Mouse (Mus musculus) midbrain, embryonic 12.5 days (tissue): ENCODE results near the gene Cbr4. TPM values are rescaled to one million over a fixed set of nuclear protein-coding genes. Genes with fewer than 3 reads are reported as not detected.

ENCODE experiments used
- ATAC-seq: fragments of 200-750 bp; cut with Nextera tagmentation; 2 replicates; pipeline ENCODE4 v1.8.0; 2017; ENCODE audit warnings: low read depth, moderate TSS enrichment, moderate library complexity; ENCODE audit not compliant: low FRiP score
- H3K27ac ChIP-seq: fragments of 300-500 bp; sonication (generic); replicated peaks from 2 replicates; pipeline ENCODE4 v1.5.1; 2016; ENCODE audit warnings: mild to moderate bottlenecking
- H3K27me3 ChIP-seq: fragments of 300-500 bp; sonication (generic); 2 replicates; pipeline ENCODE4 v1.6.1; 2016; ENCODE audit warnings: mild to moderate bottlenecking
- H3K36me3 ChIP-seq: fragments of 300-500 bp; sonication (generic); 2 replicates; pipeline ENCODE4 v1.6.1; 2016
- H3K4me1 ChIP-seq: fragments of 300-500 bp; sonication (generic); 2 replicates; pipeline ENCODE4 v1.6.1; 2016
- H3K4me2 ChIP-seq: fragments of 300-500 bp; sonication (generic); replicated peaks from 2 replicates; pipeline ENCODE4 v1.6.1; 2016; ENCODE audit warnings: mild to moderate bottlenecking, moderate library complexity
- H3K4me3 ChIP-seq: fragments of 300-500 bp; sonication (generic); 2 replicates; pipeline ENCODE4 v1.5.1; 2016; ENCODE audit warnings: mild to moderate bottlenecking
- H3K9ac ChIP-seq: fragments of 300-500 bp; sonication (generic); replicated peaks from 2 replicates; pipeline ENCODE4 v1.6.1; 2016; ENCODE audit warnings: mild to moderate bottlenecking, moderate library complexity
- H3K9me3 ChIP-seq: fragments of 300-500 bp; sonication (generic); 2 replicates; pipeline ENCODE4 v1.6.1; 2016; ENCODE audit warnings: mild to moderate bottlenecking
- WGBS: fragments of 180-500 bp; shearing (Covaris S2); methylation state at CpG from one replicate; pipeline ENCODE4 v1.1.7; 2016; 5-methylcytosine and 5-hydroxymethylcytosine counted together
- polyA plus RNA-seq: library from polyadenylated mRNA; unstranded; fragments of >200 nt; fragmentation: Nextera tagmentation; extraction: Ambion mirVana; gene quantifications from 2 replicates; pipeline ENCODE4 v1.2.1, GENCODE M21; 2016

Cbr4 gene
- polyA plus RNA-seq, 1 experiment from 2014 or later, result 25.4 TPM

GRCm38 (mm10) chr8:61497110-61497509 lies 9.6 kb downstream of the Cbr4 start:
- no peak for ATAC-seq
- 77% methylated on average over 4 of the region's 4 CpGs for WGBS
- no peak overlapping the region for H3K27ac ChIP-seq
- H3K9ac ChIP-seq, result no peak overlapping the region
- no peaks in the 10 kb centered on the region for H3K4me1 ChIP-seq
- H3K27me3 ChIP-seq, result no peaks in the 10 kb centered on the region
- H3K4me2 ChIP-seq, result no peak overlapping the region
- H3K4me3 ChIP-seq, result no peak overlapping the region
- H3K9me3 ChIP-seq, result no peaks in the 10 kb centered on the region
- H3K36me3 ChIP-seq, result peaks cover 22% of the 10 kb centered on the region

GRCm38 (mm10) chr8:61499035-61499434 lies 11.5 kb downstream of the Cbr4 start:
- peaks cover 22% of the 10 kb centered on the region for H3K36me3 ChIP-seq
- H3K27me3 ChIP-seq, result no peaks in the 10 kb centered on the region
- no peak overlapping the region for H3K9ac ChIP-seq
- ATAC-seq, result peak; percentile 41; the same call in 1 of the 2 replicates
- H3K9me3 ChIP-seq, result no peaks in the 10 kb centered on the region
- WGBS, result 63% methylated on average over 4 of the region's 4 CpGs
- H3K4me3 ChIP-seq, result no peak overlapping the region
- H3K4me1 ChIP-seq, result no peaks in the 10 kb centered on the region
- no peak overlapping the region for H3K4me2 ChIP-seq
- no peak overlapping the region; the same call in 1 of the 2 replicates for H3K27ac ChIP-seq

GRCm38 (mm10) chr8:61500914-61501313 lies 13.4 kb downstream of the Cbr4 start:
- no peaks in the 10 kb centered on the region for H3K27me3 ChIP-seq
- H3K9ac ChIP-seq, result no peak overlapping the region
- no peak overlapping the region for H3K27ac ChIP-seq
- WGBS, result 87% methylated on average over 3 of the region's 3 CpGs
- no peak for ATAC-seq
- no peak overlapping the region for H3K4me3 ChIP-seq
- 0 out of 2 replicates have a peak, but pooled peaks cover 14% of the 10 kb centered on the region for H3K36me3 ChIP-seq
- no peaks in the 10 kb centered on the region for H3K9me3 ChIP-seq
- no peak overlapping the region for H3K4me2 ChIP-seq
- no peaks in the 10 kb centered on the region for H3K4me1 ChIP-seq

- H3K9me3 ChIP-seq, result no peaks in the 10 kb centered on the region
- no peaks in the 10 kb centered on the region for H3K4me1 ChIP-seq
- no peak overlapping the region for H3K4me2 ChIP-seq
- no peaks in the 10 kb centered on the region for H3K27me3 ChIP-seq
- no peak overlapping the region for H3K27ac ChIP-seq
- ATAC-seq, result no peak
- no peak overlapping the region for H3K4me3 ChIP-seq
- H3K9ac ChIP-seq, result no peak overlapping the region
- 0 out of 2 replicates have a peak, but pooled peaks cover 7% of the 10 kb centered on the region for H3K36me3 ChIP-seq
These were observed 14.7 kb downstream of the Cbr4 start for GRCm38 (mm10) chr8:61502277-61502676.

GRCm38 (mm10) chr8:61515110-61515930 lies 27.8 kb downstream of the Cbr4 start:
- 61% methylated on average over 24 of the region's 24 CpGs for WGBS
- Histone ChIP-seq H3K9me3 (no peaks in the 10 kb centered on the region), H3K36me3 (peaks cover 20% of the 10 kb centered on the region), H3K4me1 (peaks cover 27% of the 10 kb centered on the region), H3K27me3 (no peaks in the 10 kb centered on the region), H3K4me3 (0 out of 2 replicates have a peak overlapping the region, but pooled peaks have one; percentile 13), H3K9ac (no peak overlapping the region), H3K4me2 (peak overlapping the region; percentile 27), H3K27ac (peak overlapping the region; percentile 92)
- ATAC-seq, result peak; percentile 70

GRCm38 (mm10) chr8:61515931-61516744 lies 28.6 kb downstream of the Cbr4 start:
- peak overlapping the region; percentile 27 for H3K4me2 ChIP-seq
- 31% methylated on average over 25 of the region's 25 CpGs for WGBS
- ATAC-seq, result peak; percentile 88
- H3K36me3 ChIP-seq, result peaks cover 12% of the 10 kb centered on the region
- H3K4me3 ChIP-seq, result 0 out of 2 replicates have a peak overlapping the region, but pooled peaks have one; percentile 13
- H3K4me1 ChIP-seq, result peaks cover 27% of the 10 kb centered on the region
- H3K9ac ChIP-seq, result no peak overlapping the region
- H3K9me3 ChIP-seq, result no peaks in the 10 kb centered on the region
- H3K27ac ChIP-seq, result peak overlapping the region; percentile 92
- H3K27me3 ChIP-seq, result no peaks in the 10 kb centered on the region

- peaks cover 27% of the 10 kb centered on the region for H3K4me1 ChIP-seq
- H3K4me2 ChIP-seq, result no peak overlapping the region
- H3K9ac ChIP-seq, result no peak overlapping the region
- H3K9me3 ChIP-seq, result no peaks in the 10 kb centered on the region
- peaks cover 12% of the 10 kb centered on the region for H3K36me3 ChIP-seq
- ATAC-seq, result peak; percentile 42; the same call in 1 of the 2 replicates
- H3K27ac ChIP-seq, result peak overlapping the region; percentile 79
- no peaks in the 10 kb centered on the region for H3K27me3 ChIP-seq
- H3K4me3 ChIP-seq, result no peak overlapping the region
- WGBS, result 65% methylated on average over 8 of the region's 8 CpGs
These were observed 29.4 kb downstream of the Cbr4 start for GRCm38 (mm10) chr8:61516745-61517501.

GRCm38 (mm10) chr8:61517502-61518185 lies 30.1 kb downstream of the Cbr4 start:
- no peak for ATAC-seq
- 79% methylated on average over 14 of the region's 14 CpGs for WGBS
- Histone ChIP-seq H3K27ac (peak overlapping the region; percentile 79; the same call in 1 of the 2 replicates), H3K9me3 (no peaks in the 10 kb centered on the region), H3K4me3 (no peak overlapping the region), H3K9ac (no peak overlapping the region), H3K36me3 (peaks cover 8% of the 10 kb centered on the region; the same call in 1 of the 2 replicates), H3K27me3 (no peaks in the 10 kb centered on the region), H3K4me2 (no peak overlapping the region), H3K4me1 (peaks cover 27% of the 10 kb centered on the region)

- WGBS, result 27% methylated on average over 1 of the region's 1 CpGs
- Histone ChIP-seq H3K36me3 (peaks cover 30% of the 10 kb centered on the region; the same call in 1 of the 2 replicates), H3K4me1 (peaks cover 10% of the 10 kb centered on the region), H3K27ac (no peak overlapping the region), H3K9me3 (no peaks in the 10 kb centered on the region), H3K27me3 (no peaks in the 10 kb centered on the region), H3K4me2 (no peak overlapping the region), H3K4me3 (no peak overlapping the region), H3K9ac (no peak overlapping the region)
- ATAC-seq, result 0 out of 2 replicates have a peak, but pooled peaks have one; percentile 36
These were observed 34.6 kb downstream of the Cbr4 start for GRCm38 (mm10) chr8:61522132-61522531.

- Histone ChIP-seq H3K27me3 (no peaks in the 10 kb centered on the region), H3K4me2 (no peak overlapping the region), H3K4me3 (no peak overlapping the region), H3K9me3 (no peaks in the 10 kb centered on the region), H3K9ac (no peak overlapping the region), H3K27ac (no peak overlapping the region), H3K4me1 (no peaks in the 10 kb centered on the region), H3K36me3 (peaks cover 64% of the 10 kb centered on the region)
- ATAC-seq, result no peak
- 90% methylated on average over 14 of the region's 14 CpGs for WGBS
These were observed 39.5 kb downstream of the Cbr4 start for GRCm38 (mm10) chr8:61527037-61527436.

- H3K36me3 ChIP-seq, result peaks cover 60% of the 10 kb centered on the region
- ATAC-seq, result no peak
These were observed 40.7 kb downstream of the Cbr4 start for GRCm38 (mm10) chr8:61528197-61528596.

More at GRCm38 (mm10) chr8:61528197-61528596, 40.7 kb downstream of the Cbr4 start:
- Histone ChIP-seq H3K4me2 (no peak overlapping the region), H3K27me3 (no peaks in the 10 kb centered on the region), H3K9ac (no peak overlapping the region), H3K4me1 (no peaks in the 10 kb centered on the region), H3K9me3 (no peaks in the 10 kb centered on the region), H3K4me3 (no peak overlapping the region), H3K27ac (no peak overlapping the region)
- 92% methylated on average over 9 of the region's 9 CpGs for WGBS
